ENCODE assay signal across 19 mouse cellular contexts in genomic region chr4:127707126-127707525, GRCm38 (mm10).
"Had no signal": no experiment of that assay in that cellular context is flagged by ENCODE, and none has a peak within 500 bp of the region (broad histone marks: within the 10 kb centered on the region; RNA-seq: fewer than 3 reads in every experiment).

No protein-coding gene starts in this region.

- H3K27ac ChIP-seq: kidney, embryonic 15.5 days; limb, embryonic 10.5 days; limb, embryonic 13.5 days; liver, embryonic 14.5 days; macrophage; midbrain, embryonic 12.5 days; midbrain, embryonic 15.5 days; neural tube, embryonic 13.5 days; stomach, postnatal 0 days had no signal

- DNase-seq: kidney, adult 8-10 months; kidney, postnatal 10 days; kidney, postnatal 36 days; layer of hippocampus, postnatal 36 days; liver, postnatal 0 days; lung, embryonic 14.5 days; thymus, adult 2 months; thymus, postnatal 14 days; thymus, postnatal 4 days had no signal

- H3K4me2 ChIP-seq: kidney, embryonic 15.5 days; limb, embryonic 13.5 days; lung, embryonic 14.5 days; midbrain, embryonic 12.5 days; midbrain, embryonic 15.5 days; neural tube, embryonic 13.5 days had no signal

- H3K27me3 ChIP-seq: kidney, embryonic 15.5 days; limb, embryonic 13.5 days; midbrain, embryonic 12.5 days; midbrain, embryonic 15.5 days; neural tube, embryonic 13.5 days had no signal

- H3K4me3 ChIP-seq: kidney, embryonic 15.5 days; limb, embryonic 10.5 days; limb, embryonic 13.5 days; midbrain, embryonic 12.5 days; midbrain, embryonic 15.5 days; neural tube, embryonic 13.5 days had no signal

- H3K36me3 ChIP-seq: kidney, embryonic 15.5 days; limb, embryonic 10.5 days; limb, embryonic 13.5 days; midbrain, embryonic 12.5 days; midbrain, embryonic 15.5 days; neural tube, embryonic 13.5 days had no signal

- H3K9me3 ChIP-seq: kidney, embryonic 15.5 days; limb, embryonic 10.5 days; limb, embryonic 13.5 days; midbrain, embryonic 12.5 days; midbrain, embryonic 15.5 days; neural tube, embryonic 13.5 days had no signal

- ATAC-seq: liver, postnatal 0 days; lung, postnatal 0 days; midbrain, embryonic 15.5 days had no signal

- H3K9ac ChIP-seq: kidney, embryonic 15.5 days; limb, embryonic 13.5 days; liver, embryonic 14.5 days; liver, postnatal 0 days; lung, embryonic 14.5 days; midbrain, embryonic 12.5 days; midbrain, embryonic 15.5 days; neural tube, embryonic 13.5 days had no signal
